8 mouse cellular contexts compared by ENCODE assay signal in the genomic region with DNA sequence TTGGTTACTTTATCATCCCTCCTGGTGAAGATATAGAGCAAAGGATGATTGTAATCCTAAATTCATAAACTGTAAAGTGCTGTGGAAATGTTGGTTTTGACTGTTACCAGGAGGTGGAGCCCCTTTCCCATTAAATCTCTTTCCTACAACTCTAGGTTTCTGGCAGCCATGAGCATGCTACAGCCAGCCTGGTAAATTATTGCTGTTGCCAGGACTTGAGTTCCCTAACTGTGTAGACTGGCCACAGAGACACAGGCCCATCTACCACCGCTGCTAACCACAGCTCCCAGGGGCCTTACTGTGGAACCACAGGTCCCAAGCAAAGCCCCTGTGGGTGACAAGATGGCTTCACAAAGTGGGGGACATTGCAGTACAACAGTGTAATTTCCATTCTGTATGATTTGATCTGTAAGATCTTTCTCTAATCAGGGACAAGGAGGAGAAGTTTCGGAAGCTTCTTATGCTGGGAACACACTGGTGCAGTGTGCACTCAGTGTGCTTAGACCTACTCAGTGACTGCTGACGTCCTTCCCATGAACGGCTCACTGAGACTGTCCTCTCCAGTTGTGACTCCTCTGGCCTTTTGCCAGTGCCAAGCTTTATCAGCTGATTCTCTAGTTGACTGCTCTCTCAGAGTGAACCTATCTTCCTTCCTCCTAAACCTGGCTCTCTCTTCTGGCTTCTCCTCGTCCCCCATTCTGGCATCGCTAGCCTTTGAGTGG. TPM values are rescaled to one million over a fixed set of nuclear protein-coding genes. Genes with fewer than 3 reads are reported as not detected.
A peak's percentile ranks its signal among the peaks of the same experiment; 100 is the strongest.
DNase-seq lines count a peak whose midpoint lies in the region; ATAC-seq lines count a peak whose summit lies in the region.

No protein-coding gene starts in this region.

- no peak overlapping the region for H3K4me3 ChIP-seq in forebrain, embryonic 14.5 days (ENCODE audit: low read depth, low read length)
- no peak overlapping the region for H3K4me3 ChIP-seq in forebrain, embryonic 10.5 days
- H3K4me3 ChIP-seq in neural tube, embryonic 13.5 days = no peak overlapping the region

- peaks cover 7% of the 10 kb centered on the region; the same call in 1 of the 2 replicates for H3K4me1 ChIP-seq in forebrain, embryonic 14.5 days (ENCODE audit: control insufficient read depth, insufficient read depth, low read length)
- peaks cover 11% of the 10 kb centered on the region for H3K4me1 ChIP-seq in forebrain, embryonic 10.5 days
- H3K4me1 ChIP-seq in neural tube, embryonic 13.5 days (replicated peaks) = peaks cover 9% of the 10 kb centered on the region

- WGBS in forebrain, embryonic 14.5 days = 83% methylated on average over 6 of the region's 6 CpGs
- 92% methylated on average over 6 of the region's 6 CpGs for WGBS in forebrain, embryonic 10.5 days
- 89% methylated on average over 6 of the region's 6 CpGs for WGBS in neural tube, embryonic 13.5 days

- H3K27me3 ChIP-seq in forebrain, embryonic 14.5 days (replicated peaks; ENCODE audit: control insufficient read depth, insufficient read depth, low read length) = no peaks in the 10 kb centered on the region
- no peaks in the 10 kb centered on the region for H3K27me3 ChIP-seq in forebrain, embryonic 10.5 days (ENCODE audit: poor library complexity, severe bottlenecking)
- no peaks in the 10 kb centered on the region for H3K27me3 ChIP-seq in neural tube, embryonic 13.5 days

- peak; percentile 55; the same call in 1 of the 2 replicates for ATAC-seq in forebrain, embryonic 14.5 days
- ATAC-seq in neural tube, embryonic 13.5 days (ENCODE audit: low read depth) = peak; percentile 82

- no peak overlapping the region for H3K27ac ChIP-seq in forebrain, embryonic 14.5 days (ENCODE audit: low read depth, low read length)
- no peak overlapping the region for H3K27ac ChIP-seq in forebrain, embryonic 10.5 days
- H3K27ac ChIP-seq in neural tube, embryonic 13.5 days (replicated peaks) = no peak overlapping the region

- H3K4me2 ChIP-seq in forebrain, embryonic 14.5 days (ENCODE audit: low read length) = no peak overlapping the region
- no peak overlapping the region for H3K4me2 ChIP-seq in neural tube, embryonic 13.5 days

- no peak overlapping the region for H3K9ac ChIP-seq in forebrain, embryonic 14.5 days (ENCODE audit: low read length)
- no peak overlapping the region for H3K9ac ChIP-seq in neural tube, embryonic 13.5 days

- H3K36me3 ChIP-seq in forebrain, embryonic 14.5 days (ENCODE audit: control insufficient read depth, insufficient read depth, low read length) = no peaks in the 10 kb centered on the region
- no peaks in the 10 kb centered on the region for H3K36me3 ChIP-seq in forebrain, embryonic 10.5 days (replicated peaks)
- H3K36me3 ChIP-seq in neural tube, embryonic 13.5 days = no peaks in the 10 kb centered on the region

- H3K9me3 ChIP-seq in forebrain, embryonic 14.5 days (replicated peaks; ENCODE audit: control insufficient read depth, low read length) = no peaks in the 10 kb centered on the region
- no peaks in the 10 kb centered on the region for H3K9me3 ChIP-seq in forebrain, embryonic 10.5 days
- no peaks in the 10 kb centered on the region for H3K9me3 ChIP-seq in neural tube, embryonic 13.5 days

- DNase-seq in forebrain, embryonic 14.5 days (ENCODE audit: low spot score) = peak; percentile 88
- no peak for DNase-seq in forebrain, embryonic 10.5 days (ENCODE audit: extremely low spot score, low spot score)
- DNase-seq in neural tube, embryonic 10.5 days (ENCODE audit: extremely low spot score, low spot score) = no peak
- DNase-seq in embryo, embryonic 9.5 days (ENCODE audit: extremely low spot score) = peak; percentile 12
- peak; percentile 44 for DNase-seq in layer of hippocampus, adult 9-11 months
- DNase-seq in right cerebral cortex, postnatal 4 days = peak; percentile 25
- no peak for DNase-seq in urinary bladder, postnatal 4 days (ENCODE audit: low spot score in 2 of 2)

RNA-seq across cellular contexts. Expression of gene Sec61b, which starts 47.6 kb away (rescaled TPM):
- polyA plus RNA-seq in forebrain, embryonic 14.5 days (2014; fragmentation: Nextera tagmentation; extraction: Ambion mirVana) = 289 and 313 TPM in 2 replicates
- polyA plus RNA-seq in forebrain, embryonic 10.5 days (2016; fragmentation: Nextera tagmentation; extraction: Ambion mirVana) = 339 and 348 TPM in 2 replicates
- 253 and 291 TPM in 2 replicates for polyA plus RNA-seq in neural tube, embryonic 13.5 days (2015; fragmentation: Nextera tagmentation; extraction: Ambion mirVana)

RNA-seq across cellular contexts. Expression of gene Alg2, which starts 47.9 kb away (rescaled TPM):
- polyA plus RNA-seq in forebrain, embryonic 14.5 days (2014; fragmentation: Nextera tagmentation; extraction: Ambion mirVana) = 205 and 224 TPM in 2 replicates
- polyA plus RNA-seq in forebrain, embryonic 10.5 days (2016; fragmentation: Nextera tagmentation; extraction: Ambion mirVana) = 80.7 and 84.3 TPM in 2 replicates
- 285 and 310 TPM in 2 replicates for polyA plus RNA-seq in neural tube, embryonic 13.5 days (2015; fragmentation: Nextera tagmentation; extraction: Ambion mirVana)

Comparison
In these comparisons a context has a peak if more than half of its experiments do, and no peak if none do; other contexts are left out.
1. DNase-seq: peak in forebrain, embryonic 14.5 days (single experiment), embryo, embryonic 9.5 days (single experiment), layer of hippocampus, adult 9-11 months (single experiment) and right cerebral cortex, postnatal 4 days (single experiment); none in forebrain, embryonic 10.5 days (single experiment), neural tube, embryonic 10.5 days (single experiment) and urinary bladder, postnatal 4 days (0 of 2).